Mouse (Mus musculus): ENCODE data around the gene Taf4.

The Taf4 gene

DNA sequence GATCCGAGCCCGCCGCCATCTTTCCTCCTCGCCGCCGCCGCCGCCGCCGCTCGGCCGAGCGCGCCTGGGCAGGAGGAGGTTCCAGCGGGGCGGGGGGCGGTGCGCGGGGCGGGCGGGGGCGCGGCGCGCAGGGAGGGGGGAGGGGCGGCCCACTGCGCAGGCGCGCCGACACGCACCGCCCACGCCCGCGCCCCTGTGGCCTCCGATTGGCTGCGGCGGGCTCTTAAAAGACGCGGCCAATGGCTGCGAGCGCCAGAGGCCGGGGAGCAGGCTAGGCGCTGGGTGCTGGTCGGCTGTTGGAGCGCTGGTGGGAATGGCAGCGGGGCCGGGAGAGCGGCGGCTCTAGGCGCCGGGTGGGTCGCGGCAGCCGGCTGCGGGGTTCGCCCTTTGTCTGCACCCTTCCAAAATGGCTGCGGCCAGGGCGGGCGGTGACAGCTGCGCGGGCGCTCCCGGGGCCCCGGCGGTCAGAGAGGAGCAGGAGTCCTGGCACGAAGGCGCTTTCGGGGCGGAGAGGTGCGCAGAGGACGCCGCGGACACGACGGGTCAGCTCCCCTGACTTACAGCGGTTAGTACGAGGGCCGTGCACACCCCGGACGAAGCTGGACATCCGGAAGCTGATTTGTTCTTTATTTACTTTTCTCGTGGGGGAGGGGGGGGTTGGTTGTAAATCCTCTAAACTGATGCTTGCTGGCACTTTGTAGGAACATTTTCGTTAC is at the start of gene Taf4:
Gene Taf4 (minus strand): TSS at position 19 of the 716 bp plus-strand sequence.
- peak; percentile 89 for DNase-seq

DNA sequence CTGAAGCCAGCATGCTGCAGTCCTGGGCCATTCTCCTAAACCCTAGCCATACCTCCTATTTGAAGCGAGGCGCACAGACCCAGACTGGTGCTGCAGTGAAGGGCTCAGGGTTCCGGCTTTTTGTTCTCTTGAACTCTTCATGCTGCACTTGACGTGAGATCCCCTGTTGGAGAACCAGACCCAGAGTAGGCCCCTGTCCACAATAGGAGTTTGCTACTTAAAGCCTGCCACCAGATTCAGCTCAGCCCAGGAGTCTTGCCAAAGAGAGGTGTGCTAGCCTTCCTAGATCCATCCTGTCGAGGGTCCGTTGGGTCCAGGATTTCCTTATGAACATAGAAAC is 49.4 kb upstream of the Taf4 start:
- no peak for DNase-seq

DNA sequence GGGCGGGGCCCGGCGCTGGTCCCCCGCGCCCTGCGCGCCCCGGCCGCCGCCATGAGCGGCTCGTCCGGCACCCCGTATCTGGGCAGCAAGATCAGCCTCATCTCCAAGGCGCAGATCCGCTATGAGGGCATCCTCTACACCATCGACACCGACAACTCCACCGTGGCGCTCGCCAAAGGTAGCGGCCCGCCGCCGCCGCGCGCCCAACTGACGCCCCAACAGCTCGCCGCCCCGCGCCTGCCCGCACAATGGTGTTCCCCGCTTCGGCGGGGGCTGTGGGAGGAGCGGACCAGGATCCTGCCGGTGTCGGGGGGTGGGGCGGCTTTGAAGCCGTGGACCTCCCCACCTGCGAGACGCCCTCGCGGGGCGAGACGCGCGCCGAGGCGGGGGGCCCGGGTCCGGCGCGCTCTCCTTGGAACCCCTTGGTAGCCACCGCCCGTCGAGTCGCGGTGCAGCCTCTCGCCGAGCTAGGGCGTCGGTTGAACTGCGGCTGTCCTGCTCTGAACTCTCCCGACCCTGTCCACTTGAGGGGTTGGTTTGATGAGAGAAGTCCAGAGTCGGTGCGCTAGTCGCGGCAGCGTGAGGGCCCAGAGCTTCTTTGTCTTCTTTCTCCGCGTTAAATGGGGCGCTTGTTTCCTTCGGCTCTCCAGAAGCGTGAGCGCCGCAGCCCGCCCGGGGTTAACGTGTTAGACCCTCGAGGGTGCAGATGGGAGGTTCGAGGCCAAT is 48.9 kb upstream of the Taf4 start:
- peak; percentile 57 for DNase-seq

DNA sequence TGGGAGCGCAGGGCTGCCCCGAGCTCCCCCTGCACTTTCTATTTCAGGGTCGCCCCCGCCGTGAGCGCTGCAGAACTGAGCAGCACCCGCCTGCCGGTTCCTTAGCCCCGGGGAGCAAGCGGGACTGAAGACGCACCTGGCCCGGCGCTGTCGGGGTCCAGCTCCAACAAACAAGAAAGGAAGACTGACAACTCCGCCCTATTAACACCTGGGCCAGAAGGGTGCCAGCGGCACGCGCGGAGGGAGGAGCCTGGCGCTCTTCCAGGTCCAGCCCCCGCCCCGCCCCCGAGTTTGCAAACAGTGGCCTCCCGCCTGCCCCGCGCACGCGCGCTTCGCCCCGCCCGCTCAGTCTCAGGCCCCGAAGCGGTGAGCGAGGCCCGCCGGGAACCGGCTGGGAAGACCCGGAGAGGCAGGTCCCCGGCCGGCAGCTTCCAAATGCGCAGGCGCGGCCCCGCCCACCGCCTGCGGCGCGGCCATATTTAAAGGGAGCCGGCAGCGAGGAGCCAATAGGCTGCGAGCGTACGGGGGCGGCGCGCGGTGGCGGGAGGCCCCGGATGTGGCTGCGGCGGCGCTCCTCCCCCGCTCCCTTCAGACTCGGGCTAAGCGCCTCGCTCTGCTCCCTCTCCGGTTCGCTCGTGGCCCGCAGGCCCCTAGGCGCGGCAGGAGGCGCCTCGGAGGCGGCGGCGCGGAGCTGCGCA is 48.1 kb upstream of the Taf4 start, which contains the start of gene Lsm14b:
Gene Lsm14b (plus strand): TSS at position 587 of the 698 bp plus-strand sequence.
- DNase-seq = peak; percentile 98

DNA sequence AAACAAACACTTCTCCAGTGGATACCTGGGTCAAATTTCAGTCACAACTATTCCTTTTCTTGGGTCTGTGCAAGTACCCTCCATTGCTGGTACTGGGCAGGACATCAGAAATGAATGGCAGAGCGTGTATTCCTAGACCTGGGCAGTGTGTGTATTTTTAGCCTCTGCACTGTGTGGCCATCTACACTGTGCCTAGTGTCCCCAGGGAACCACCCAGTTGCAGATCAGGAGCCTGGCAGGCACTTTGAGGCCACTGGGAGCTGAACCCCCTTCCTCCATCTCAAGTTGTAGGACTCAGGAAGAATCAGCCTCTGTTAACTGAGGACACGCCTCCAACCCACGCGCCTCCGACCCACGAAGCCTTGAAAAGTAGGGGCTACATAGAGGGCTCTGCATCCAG is 46.3 kb upstream of the Taf4 start:
- no peak for DNase-seq

DNA sequence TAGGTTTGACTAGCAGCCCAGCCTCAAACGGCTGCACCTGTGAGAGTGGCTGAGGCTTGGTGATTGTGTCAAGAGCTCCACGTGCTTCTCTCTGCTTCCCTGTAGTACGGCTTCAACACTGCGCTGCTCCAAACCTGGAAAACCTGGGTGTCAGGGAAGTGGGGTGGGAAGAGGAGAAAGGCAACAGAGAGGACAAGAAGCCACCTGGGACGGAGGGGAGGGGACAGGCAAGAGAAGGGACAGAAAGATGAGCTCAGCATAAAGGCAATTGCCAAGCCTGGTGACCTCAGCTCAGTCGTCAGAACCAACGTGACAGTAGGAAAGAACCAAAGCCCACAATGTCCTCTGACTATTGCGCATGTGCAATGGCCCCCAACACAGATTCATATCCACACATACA is 44.5 kb upstream of the Taf4 start:
- no peak for DNase-seq

DNA sequence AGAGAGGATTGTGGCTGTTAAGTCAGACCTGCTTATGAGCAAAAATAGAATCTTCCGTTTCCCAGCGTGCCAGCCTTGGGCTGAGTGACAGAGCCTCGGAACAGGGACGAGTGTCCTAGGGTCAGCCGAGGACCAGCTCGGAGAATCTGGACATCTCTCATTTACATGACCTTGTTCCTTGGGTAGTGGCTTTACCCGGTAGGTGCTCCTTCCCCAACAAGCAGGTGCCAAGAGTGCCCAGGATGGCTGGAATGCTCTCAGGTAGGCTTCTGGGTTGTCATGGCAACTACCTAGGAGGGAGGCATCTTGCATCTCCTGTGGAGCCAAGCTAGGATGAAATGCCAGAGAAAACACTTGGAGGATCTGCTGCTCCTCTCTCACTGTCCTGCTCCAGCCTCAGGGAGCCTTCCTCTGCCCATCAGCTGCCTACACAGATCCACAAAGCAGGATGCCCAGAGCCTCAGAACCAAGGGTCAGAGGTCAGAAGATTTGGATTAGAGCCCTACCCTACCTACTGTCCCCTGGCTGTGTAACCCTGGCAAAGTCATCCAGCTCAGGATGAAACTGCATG is 43.7 kb upstream of the Taf4 start:
- DNase-seq = no peak

DNA sequence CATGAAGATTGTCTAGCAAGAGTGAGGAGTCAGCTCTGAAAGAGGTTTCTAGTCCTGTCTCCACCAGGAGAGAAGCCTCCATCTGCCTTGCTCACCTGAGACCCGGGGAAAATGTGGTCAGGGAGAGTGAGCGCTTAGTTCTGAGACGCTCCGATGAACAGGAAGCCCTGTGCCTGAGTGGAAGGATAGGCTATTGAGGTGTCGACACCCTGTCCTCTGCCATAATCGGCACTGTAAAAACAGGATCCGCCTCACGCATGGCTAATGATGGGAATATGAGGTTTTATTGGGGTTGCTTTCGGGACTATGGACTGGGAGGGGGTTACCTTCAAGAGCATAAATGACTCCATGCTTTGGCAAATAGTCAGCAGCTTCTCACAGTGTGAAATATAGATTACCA is 42.1 kb upstream of the Taf4 start:
- no peak for DNase-seq

DNA sequence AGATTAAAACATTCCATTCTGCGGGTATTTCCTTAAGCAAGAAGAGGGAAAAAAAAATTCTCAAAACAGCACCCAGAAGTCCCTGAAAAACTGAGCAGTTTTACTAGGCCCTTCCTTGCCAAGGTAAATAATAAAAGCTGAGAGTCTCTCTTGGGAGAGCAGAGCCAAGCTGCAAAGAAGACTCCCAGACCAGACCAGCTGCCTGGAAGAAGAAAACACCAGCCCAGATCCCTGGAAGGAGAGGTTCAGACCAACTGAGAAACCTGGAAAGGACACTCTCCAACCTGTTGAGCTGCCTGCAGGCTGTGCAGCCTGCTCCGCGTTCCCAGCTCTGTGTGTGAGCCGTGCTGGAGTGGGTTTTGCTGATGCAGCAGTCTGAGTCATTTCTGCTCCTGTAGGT is 41.2 kb upstream of the Taf4 start:
- DNase-seq = no peak

DNA sequence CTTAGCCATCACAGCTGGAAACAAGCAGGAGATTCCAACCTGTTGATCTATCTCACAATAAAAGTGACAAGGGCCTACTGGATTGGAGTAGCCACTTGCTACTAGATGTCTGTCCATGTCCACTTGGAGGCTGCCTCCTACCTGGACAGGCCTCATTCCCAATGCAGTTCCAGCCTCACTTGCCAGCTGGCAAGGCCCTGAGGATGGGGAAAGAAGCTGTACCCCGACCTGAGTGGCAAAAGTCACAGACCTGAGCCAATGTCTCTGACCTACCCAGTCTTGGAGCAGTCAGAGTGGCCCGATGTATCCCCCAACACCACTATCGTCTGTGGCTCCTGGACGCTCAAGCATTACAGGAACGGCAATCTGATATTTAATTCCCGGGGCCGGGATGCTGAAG is 37.2 kb upstream of the Taf4 start:
- DNase-seq = no peak

DNA sequence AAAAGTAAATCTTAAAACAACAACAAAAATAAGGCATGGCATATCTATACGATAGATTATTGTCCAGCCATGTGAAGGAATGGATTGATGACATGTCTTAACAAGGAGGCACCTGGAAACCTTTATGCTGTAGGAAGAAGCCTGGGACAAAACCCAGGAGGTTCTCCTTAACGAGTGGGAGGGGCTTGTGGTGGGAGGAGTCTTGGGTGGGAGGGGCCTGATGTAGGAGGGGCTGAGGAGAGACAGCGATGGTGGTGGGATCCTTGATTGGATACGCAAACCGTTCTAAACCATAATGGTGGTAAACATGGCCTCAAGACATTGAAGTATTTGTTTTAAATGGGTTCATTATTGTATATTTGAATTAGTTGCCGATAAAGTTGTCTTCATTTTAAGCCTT is 34.9 kb upstream of the Taf4 start:
- no peak for DNase-seq

DNA sequence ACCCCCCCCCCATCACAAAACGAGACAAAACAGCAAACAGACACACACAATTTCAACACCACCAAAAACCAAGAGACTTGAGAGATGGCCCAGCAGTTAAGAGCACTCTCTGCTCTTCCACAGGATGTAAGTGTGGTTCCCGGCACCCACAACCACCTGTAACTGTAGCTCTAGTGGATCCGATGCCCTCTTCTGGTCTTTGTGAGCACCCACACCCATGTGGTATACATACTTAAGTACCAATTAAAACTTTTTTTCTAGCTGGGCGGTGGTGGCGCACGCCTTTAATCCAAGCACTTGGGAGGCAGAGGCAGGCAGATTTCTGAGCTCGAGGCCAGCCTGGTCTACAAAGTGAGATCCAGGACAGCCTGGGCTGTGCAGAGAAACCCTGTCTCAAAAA is 34.2 kb upstream of the Taf4 start:
- DNase-seq = no peak

DNA sequence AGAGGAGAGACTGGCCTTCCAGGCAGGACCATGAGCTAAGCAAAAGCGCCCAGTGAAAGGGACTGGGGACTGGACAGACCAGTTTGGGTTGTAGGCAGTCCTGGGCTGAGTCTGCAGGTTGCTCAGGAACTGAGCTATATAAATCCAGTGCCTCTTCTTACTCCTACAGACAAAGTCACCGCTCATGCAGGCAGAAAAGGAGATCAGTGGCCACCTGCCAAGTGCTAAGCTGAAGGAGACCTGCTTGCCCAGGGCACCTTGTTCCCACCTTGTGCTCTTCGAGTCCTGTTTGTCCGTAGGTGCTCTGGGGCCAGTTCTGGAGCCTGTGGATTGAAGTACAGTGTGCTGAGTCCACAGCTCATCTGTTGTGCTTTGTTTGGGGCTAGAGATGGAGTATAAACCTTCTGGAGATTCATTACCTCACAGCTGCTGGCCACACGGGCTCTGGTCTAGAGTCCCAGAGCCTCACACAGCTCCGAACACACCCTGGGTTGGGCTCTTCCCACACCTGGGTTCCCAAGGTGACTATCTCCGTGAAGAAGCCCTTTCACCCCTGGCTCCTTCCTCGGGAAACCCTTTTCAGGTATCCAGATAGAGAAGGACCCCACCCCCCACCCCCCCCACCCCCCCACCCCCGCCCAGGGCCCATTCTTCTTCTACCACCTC is 30.0 kb upstream of the Taf4 start:
- DNase-seq = no peak

DNA sequence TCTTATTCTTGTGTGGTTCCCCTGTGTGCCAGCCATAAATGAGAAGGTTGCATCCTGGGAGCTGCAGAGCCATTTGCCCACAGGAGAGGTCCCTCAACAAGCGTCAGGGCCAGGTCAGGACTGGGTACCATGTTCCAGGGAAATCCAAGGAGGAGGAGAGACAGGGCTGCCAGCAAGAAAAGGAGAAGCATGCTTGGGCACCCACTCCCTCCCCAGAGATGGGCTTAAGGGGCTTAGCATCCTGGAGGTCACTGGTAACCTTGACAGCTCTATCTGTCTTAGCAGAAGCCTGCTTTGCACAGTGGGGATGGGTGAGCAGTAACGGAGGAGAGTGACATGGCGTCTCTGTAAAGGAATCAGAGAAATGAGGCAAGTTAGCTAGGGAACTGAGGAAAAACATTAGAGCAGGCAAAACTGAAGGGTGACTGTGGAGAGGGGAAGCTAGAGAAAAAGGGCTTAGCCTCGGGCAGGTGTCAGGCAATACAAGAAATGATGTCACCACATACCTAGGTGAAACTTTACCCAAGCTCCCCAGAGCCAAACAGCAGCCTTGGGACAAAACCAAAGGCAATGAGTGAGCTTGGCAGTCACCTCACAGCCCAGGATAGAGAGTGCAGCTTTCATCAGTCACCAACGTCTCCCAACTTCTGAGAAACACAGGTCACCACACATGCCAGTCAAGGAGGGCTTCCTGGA is 29.4 kb upstream of the Taf4 start:
- no peak for DNase-seq

DNA sequence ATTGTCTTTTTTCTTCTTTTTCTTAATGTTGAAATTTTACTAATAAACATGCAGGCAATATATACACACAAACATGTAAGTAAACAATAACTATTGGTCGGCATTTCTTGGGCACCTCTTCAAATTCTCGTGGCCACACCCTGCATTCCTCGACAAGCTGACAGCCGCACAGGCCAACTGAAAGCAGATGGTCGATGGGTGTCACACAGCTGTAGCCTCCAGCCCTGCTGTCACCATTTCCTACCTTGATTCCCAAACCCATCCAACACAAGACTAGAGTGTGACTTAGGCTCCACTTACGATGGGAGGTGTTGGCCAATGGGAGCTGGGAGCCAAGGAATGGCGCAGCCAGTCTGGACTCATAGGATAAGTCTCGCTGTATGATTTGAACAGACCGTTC is 25.2 kb upstream of the Taf4 start:
- DNase-seq = no peak

DNA sequence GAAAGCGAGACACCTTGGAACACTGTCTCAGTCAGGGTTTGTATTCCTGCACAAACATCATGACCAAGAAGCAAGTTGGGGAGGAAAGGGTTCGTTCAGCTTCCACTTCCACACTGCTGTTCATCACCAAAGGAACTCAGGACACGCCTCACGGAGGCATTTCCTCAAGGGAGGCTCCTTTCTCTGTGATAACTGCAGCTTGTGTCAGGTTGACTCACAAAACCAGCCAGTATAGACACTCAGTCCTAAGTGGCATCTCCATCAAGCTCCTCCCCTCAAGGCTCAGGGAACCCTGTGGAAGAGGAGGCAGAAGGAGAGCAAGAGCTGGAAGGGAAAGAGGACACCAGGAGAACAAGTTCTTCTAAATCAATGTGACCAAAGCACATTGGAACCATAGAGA is 22.0 kb upstream of the Taf4 start:
- no peak for DNase-seq

DNA sequence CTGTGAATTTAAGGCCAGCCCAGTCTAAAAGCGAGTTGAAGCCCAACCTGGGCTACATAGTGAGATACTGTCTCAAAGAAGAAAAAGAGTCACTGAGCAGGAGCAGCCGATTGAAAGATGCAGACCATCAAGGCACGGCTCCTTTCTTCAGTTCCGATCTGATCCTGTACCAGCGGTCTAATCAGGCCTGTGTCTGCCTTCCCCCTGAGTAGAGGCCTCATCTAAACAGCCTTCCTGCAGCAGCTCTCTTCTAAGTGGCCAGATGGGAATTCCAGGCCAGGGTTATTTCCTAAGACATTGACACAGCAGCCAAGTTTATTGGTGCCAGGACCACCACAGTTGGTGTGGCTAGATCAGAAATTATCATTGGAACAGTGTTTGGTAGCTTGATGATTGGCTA is 16.6 kb upstream of the Taf4 start:
- no peak for DNase-seq

DNA sequence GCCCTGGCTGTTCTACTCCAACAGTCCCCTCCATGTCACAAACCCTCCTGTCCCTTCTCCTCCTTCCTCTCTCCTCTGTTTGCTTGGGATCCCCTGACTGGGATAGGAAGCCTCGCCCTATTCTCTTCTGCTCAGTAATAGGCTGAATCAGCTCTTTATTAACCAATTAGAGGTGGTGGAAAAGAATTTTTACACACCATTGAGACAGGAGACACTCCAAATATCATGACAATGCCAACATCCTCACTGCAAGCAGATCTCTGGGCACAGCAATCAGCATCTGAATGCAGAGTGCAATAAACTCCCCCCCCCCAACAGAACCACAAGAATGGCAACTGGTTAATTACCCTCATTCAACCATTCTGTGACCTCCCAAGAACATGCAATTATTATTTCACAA is 12.7 kb upstream of the Taf4 start:
- no peak for DNase-seq

DNA sequence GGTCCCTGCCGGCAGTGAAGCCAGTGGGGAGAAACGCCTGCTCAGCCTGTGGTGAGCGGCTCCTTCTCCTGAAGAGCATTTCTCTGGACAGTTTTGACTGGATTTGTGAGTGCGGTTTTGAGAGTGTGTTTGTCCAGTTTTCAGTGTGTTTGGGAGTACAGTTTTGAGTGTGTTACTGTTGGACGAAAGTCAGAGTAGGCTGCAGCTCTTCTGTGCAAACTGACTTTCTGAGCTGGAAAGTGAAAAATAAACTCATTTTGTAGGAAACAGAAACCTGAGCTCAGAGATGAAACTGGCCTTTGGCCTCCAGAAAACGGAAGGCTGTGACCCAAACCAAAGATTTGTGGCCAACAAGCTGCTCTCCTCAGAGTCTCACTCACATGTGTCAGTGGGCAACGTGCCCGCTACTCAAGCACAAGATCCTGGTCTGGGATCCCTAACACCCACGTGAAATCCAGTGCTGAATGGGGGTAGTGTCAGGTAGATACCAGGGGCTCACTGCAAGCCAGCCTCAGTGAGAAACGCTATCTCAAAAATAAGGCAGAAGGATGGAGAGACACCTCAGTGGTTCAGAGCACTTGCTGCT is 10.1 kb upstream of the Taf4 start:
- DNase-seq = no peak

DNA sequence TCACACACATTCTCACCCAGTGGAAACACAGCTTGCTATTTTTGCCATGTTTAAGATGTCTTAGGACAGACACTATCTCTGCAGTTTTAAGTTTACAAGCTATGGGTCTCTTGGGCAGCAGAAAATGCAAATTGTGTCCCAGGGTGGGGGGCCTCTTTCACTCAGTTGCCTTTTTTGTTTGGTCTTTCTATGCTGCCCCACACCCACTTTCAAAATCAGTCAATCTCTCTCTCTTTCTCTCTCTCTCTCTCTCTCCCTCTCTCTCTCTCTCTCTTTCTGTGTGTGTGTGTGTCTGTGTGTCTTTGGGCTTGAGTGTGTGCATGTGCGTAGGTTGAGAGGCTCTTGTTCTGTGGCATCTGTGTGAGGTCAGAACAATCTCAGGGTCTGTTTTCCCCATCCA is 9.2 kb upstream of the Taf4 start:
- DNase-seq = no peak

DNA sequence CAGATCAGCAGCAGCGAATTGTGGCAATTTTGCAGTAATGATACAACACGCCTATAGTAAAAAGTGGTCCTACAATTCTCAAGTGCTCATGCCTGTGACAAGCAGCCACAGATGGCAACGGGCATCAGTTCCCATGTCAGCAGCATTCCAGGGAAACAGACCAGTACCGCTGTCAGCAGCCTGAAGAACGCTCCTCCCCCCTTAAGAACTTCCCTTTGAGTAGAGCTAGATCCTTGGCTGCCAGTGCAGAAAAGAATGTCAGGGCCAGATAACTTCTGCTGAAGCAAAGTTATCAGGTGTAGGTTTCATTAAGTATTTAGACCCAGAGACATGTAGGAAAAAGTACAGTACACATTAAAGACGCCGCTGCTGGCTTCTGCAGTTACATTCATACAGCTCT is 8.4 kb upstream of the Taf4 start:
- no peak for DNase-seq

DNA sequence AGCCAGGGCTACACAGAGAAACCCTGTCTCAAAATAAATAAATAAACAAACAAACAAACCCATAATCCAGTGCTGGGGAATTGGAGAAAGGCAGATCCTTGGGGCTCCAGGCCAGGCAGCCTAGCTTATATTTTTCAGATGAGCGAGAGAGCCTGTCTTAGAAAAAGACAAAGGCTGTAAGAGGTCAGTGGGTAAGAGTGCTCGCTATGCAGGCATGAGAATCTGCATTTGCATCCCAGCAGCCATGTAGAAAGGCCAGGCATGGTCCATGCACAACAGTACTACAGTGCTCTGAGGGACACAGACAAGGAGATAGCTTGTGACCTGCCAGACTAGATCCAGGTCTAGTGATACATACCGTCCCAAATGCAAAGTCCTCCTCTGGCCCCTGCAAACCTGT is 6.3 kb upstream of the Taf4 start:
- no peak for DNase-seq
